Mouse (Mus musculus) skeletal muscle tissue, postnatal 0 days (tissue): ENCODE data around the gene Dmd. TPM values are rescaled to one million over a fixed set of nuclear protein-coding genes. Genes with fewer than 3 reads are reported as not detected.

Experiments
- polyA plus RNA-seq: library from polyadenylated mRNA; unstranded; fragments of >200 nt; fragmentation: Nextera tagmentation; extraction: Ambion mirVana; gene quantifications from 2 replicates; pipeline ENCODE4 v1.2.1, GENCODE M21; 2015

The Dmd gene
- 30.8 and 40.5 TPM in 2 replicates for polyA plus RNA-seq

DNA sequence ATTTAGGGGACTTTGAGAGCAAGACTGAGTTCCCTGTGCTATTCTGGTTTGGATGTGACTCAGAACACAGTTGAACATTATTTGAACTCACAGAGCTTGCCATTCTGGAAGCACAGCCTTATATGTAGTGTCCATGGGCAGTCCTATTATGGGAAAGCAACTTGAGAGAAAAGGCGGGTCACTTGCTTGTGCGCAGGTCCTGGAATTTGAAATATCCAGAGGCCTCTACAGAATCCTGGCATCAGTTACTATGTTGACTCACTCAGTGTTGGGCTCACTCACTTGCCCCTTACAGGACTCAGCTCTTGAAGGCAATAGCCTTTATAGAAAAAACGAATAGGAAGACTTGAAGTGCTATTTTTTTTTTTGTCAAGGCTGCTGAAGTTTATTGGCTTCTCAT, at the start of gene Dmd:
TSS of gene Dmd (plus strand) at position 241 of the 400 bp plus-strand sequence.

DNA sequence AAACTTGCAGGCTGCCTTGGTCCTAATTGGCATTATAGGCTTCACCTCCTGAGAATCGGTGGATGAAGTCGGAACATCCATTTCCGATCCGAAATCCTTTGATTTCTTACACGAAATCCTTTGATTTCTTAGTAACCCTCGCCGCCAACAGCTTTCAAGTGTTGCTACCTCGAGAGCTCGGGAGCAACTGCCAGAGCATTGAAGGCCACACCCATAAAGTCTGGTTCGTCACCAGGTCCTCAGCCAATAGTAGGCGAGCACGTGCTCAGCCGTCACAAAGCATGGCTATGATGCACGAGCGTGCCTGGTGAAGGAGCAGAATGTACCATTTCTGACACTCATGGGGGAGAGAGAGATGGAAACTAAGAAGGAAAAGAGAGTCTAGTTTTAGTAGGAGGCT, 538.9 kb downstream of the Dmd start, which contains the start of gene Tsga8:
TSS of gene Tsga8 (minus strand) at position 327 of the 400 bp plus-strand sequence.

DNA sequence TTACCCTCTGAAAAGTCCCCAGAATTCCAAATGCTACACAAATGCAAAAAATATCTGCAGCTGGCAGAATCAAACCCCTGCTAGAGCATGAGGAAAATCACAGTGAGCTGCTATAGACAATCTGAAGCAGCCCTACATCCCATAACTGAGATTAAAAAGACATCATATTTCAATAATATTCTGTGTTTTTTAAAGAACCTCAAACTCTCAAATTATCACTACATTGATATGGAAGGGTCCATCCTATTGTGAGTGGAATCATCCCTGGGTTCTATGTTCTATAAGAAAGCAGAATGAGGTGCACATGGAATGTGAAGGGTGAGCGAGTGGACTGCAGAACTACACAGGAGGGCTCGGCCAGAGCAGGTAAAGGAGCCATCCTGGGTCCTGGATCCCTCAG, 2300.7 kb downstream of the Dmd start, which contains the start of gene Fthl17a:
TSS of gene Fthl17a (plus strand) at position 301 of the 400 bp plus-strand sequence.

